Mouse (Mus musculus): Measurements from ENCODE around the gene Ube2e1.

Gene Ube2e1

GRCm38 (mm10) chr14:18331693-18332131 lies at the start of gene Ube2e1:
TSS of gene Ube2e1 (minus strand) at chr14:18331859.
- peak; percentile 62 to 63 for DNase-seq (ENCODE audit: low spot score in 2 of 2)

GRCm38 (mm10) chr14:18379841-18380240 lies 48.2 kb upstream of the Ube2e1 start:
- DNase-seq (ENCODE audit: low spot score in 2 of 2) = no peak

DNA sequence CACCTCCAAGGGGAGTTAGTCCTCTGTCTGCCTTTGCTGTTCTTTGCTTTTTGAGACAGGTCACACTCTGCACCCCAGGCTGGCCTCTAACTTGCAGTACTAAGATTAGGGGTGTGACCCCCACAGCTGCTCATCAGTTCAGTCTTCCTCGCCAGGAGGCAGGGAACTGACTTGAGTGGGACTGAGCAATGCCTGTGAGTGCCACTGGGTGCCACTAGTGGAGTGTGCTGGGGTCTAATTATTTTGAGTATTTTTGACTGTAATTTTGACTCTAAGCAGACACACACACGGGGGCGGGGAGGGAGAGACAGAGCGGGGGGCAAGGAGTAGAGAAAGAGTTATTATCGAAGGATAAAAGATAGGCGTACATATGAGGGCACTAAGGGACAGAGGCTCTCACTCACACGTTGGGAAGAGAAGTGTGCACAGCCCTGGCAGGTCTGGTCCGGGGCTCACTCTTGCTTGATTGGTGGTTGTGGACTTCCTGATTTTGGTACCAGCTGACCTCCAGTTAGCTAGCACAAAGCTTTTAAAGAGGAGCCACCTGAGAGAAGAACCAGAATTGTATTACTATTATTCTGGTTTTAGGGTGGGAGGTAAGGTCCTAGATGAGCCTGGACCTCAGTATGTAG lies 46.4 kb upstream of the Ube2e1 start:
- peak; percentile 43 to 47 for DNase-seq (ENCODE audit: low spot score in 2 of 2)

DNA sequence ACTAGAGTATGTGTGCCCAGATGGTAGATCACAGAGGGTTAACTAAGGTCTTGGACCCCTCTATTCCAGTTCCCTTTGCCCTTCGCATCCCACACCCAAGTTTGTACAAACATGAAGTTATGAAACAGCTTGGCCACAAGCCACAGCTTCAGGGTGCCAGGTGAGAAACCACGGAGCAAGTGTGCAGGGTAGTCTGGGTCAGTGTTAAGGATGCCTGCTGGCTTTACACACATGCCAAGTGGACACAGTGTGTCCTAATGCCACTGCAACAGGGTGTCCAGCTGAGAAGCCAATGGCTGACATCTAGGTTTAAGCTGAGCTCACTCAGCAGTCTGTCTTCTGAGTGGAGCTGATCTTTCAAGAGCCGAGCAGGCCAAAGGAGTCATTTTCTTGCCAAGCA lies 44.5 kb upstream of the Ube2e1 start:
- DNase-seq (ENCODE audit: low spot score in 2 of 2) = no peak

GRCm38 (mm10) chr14:18373758-18374405 lies 42.2 kb upstream of the Ube2e1 start:
- DNase-seq (ENCODE audit: low spot score in 2 of 2) = no peak

- peak; percentile 20 to 28 for DNase-seq (ENCODE audit: low spot score in 2 of 2)
Measured at GRCm38 (mm10) chr14:18372761-18373610, 41.3 kb upstream of the Ube2e1 start.

DNA sequence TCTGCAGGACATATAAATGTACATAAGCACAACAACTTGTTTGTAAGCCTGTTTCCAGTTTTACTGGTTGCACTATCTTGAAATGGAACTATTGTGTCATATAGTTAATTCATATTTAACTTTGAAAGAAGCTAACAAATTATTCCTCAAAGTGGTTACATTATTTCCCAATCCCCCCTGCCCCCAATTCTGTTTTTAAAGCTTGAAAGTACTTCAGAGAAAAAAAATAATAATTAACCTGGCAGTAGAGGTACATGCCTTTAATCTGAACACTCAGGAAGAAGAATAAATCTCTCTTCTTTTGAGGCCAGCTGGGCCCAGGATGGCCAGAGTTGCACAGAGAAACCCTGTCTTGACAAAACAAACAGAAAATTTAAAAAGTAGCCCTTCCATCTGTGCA lies 37.4 kb upstream of the Ube2e1 start:
- no peak for DNase-seq (ENCODE audit: low spot score in 2 of 2)

DNA sequence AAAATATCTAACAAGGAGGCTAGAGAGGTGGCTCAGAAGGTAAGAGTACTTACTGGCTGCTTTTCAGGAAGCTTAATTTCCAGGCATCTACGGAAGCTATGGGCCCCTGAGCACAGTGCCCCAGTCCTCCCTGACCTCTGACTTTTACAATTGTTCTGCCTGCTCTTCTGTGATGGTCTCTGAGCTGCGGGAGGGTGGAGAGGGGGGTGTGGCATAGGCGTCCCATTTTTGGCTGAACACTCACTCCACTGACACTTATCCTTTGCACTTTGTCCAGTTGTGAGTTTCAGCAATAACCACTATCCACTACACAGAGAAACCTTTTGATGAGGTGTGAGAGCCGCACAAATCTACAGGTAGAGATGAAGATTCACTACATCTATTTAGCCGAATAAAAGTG lies 35.4 kb upstream of the Ube2e1 start:
- DNase-seq (ENCODE audit: low spot score in 2 of 2) = no peak

DNA sequence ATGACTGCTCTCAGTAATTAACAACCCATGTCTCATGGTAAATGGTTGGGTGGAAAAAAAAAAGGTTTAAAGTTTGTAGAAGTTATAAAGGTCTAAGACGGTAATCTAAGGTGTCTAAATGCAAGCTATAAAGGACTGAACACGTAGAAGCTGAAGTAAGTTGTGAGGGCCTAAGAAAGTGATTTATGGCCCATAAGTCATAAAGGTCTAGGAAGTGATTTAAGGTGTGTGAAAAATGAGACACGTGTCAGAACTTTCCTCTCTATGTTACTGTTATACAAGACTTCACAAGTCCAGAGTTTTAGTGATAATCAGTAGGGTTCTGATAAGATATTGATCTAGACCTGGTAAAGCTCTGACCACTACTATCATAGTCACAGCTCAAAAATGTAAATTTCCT lies 32.7 kb upstream of the Ube2e1 start:
- DNase-seq (ENCODE audit: low spot score in 2 of 2) = no peak

- no peak for DNase-seq (ENCODE audit: low spot score in 2 of 2)
Measured at GRCm38 (mm10) chr14:18356442-18356841, 24.8 kb upstream of the Ube2e1 start.

GRCm38 (mm10) chr14:18355514-18356190 lies 24.0 kb upstream of the Ube2e1 start:
- no peak for DNase-seq (ENCODE audit: low spot score in 2 of 2)

DNA sequence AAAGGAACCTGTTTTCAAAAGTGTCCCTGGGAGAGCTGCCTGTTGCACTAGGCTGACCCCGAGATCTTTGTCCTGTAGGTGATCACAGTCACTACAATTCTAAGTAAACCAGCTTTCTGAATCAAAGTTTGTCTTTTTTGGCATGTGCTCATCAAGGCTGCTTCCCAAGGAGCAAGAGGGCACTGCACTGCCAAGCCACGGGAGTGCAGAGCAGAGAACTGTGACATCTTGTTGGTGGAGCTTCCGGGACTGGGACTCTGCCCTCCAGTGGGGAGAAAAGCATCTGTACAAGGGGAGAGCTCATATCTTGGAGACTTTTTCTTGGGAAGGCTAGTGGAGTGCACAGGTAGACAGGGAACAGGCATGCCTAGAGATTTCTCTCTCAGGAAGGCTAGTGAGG lies 21.9 kb upstream of the Ube2e1 start:
- DNase-seq (ENCODE audit: low spot score in 2 of 2) = no peak

DNA sequence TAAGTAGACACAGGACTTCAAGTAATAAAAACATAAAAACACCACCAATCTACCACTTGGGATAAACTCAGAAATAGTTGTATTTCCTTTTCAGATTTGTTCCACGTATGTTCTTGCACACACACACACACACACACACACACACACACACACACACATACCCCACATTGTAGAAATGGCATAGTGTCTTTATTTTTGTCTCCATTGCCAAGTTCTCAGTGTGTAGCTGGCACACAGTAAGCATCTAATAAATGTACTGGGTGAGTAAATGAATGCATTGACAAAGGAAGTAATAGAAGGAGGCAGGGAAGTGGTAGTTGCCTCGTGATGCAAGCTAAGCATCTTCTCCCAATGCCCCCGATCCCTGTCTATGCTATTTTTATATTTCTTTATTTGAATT lies 21.3 kb upstream of the Ube2e1 start:
- DNase-seq (ENCODE audit: low spot score in 2 of 2) = no peak

- no peak for DNase-seq (ENCODE audit: low spot score in 2 of 2)
Measured at GRCm38 (mm10) chr14:18350680-18351079, 19.0 kb upstream of the Ube2e1 start.

- no peak for DNase-seq (ENCODE audit: low spot score in 2 of 2)
Measured at GRCm38 (mm10) chr14:18349871-18350270, 18.2 kb upstream of the Ube2e1 start.

DNA sequence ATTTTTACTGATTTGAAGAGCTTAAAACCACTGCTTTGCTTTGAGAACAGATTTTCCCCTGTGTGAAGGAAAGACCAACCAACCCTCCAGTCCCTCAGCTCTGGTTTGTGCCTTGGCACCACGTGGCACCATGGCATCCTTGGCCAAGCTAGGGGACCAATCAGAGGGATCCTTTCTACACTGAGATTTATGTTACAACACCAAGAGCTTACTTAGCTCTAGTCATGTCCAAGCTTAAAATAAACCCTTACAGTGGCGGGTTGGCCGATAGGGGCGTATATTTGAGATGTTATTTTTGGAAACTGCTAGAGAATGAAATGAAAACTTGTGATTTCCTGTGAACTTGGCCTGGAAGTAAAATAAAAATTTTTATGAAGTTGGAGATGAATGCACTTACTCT lies 11.9 kb upstream of the Ube2e1 start:
- no peak for DNase-seq (ENCODE audit: low spot score in 2 of 2)

DNA sequence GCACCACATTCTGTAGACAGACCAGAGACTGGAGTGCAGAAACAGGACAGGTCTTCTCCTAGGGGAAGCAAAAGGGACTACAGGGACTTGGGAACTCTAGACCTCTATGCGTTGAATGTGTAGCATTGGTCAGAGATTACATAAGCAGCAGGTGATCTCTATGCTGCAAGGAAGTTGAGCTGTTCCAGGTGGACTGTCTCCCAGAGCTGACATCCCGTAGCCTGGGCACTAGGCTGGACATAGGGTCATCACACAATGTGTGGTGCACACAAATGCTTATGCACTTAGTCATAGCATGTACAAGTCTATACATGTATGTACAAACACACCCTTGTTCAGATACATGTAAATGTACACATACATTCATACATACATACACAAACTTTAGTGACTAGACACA lies 11.1 kb upstream of the Ube2e1 start:
- no peak for DNase-seq (ENCODE audit: low spot score in 2 of 2)

DNA sequence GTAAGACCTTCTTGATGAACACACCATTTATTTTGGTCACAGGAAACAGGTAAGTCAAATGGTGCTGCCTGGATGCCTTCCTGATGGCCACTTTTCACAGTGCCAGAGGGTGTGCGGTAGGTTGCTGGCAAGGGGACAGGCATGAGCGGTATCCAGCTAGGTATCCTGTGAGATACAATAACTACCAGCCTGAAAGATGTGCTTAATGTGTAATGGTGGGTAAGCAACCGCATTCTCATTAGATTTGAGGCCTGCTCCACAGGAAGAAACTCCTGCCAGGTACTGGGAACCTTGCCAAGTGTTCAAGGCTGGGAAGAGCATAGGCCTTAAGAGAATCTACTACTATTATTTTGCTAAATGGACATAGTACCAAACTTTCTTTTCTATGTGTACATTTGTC lies 9.4 kb upstream of the Ube2e1 start:
- DNase-seq (ENCODE audit: low spot score in 2 of 2) = no peak

DNA sequence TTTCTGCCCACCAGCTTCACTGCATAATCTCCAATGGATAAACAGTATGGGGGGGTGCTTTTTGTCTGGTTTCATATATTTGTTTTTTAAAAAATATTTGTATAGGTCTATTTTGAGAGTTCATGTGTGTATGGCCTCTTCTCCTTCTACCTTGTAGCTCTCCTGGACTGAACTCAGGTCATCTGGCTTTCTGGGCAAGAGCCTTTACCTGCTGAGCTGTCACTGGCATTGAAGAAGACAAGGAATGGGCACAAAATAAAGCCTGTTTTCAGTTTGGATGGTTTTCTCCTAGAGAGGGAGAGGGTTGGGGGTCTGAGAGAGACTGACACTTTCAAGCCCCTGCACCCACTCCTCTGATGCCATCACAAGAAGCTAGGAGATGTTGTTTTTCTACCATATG lies 4.4 kb upstream of the Ube2e1 start:
- no peak for DNase-seq (ENCODE audit: low spot score in 2 of 2)

DNA sequence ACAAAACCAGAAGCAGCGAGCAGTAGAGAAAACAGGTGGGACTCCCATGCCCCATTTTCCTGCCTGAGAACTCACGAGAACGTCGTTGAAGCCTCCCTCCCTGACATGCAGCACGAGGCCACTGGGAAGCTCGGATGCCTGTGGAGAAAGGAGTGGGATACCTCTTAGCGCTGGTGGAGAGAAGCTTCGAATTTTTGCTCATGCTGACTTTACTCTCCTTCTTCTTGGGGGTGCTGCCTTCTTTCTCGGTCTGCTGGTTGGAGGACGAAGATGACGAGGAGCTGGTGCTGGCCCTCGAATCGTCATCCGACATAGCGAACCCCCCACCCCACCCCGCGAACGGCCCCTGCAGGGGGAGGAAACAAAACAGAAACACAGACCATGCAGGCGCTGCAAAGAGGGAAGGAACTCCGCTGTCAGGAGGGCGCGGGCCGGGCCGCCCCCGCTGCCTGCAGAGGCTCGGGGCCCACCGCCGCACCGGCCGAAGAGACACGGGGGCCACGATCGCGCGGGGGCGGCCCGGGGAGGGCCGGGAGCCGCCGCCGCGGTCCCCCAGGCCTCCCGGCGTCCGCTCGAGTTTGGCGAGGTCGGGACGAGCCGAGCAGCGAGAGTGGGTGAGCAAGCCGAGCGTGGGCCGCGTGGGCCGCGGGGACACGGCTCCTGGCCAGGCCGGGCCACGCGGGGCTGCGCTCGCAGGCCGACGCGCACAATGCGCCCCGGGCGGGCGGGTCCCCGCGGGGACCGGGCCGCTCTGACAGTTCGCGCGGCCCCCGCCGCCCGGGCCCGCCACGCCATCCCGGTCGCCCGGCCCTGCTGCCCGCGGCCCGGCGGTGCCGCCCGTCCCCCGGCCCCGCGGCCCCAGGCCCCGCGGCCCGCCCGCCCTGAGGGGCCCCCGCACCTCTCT lies 618 bp downstream of the Ube2e1 start:
- DNase-seq (ENCODE audit: low spot score in 2 of 2) = peak; percentile 32 to 42
